Mouse (Mus musculus) lung, adult 2 months (tissue): ENCODE measurements around the gene Fbxo46. TPM values are rescaled to one million over a fixed set of nuclear protein-coding genes. Genes with fewer than 3 reads are reported as not detected.
A peak's percentile ranks its signal among the peaks of the same experiment; 100 is the strongest.
"Not testable (repeated sequence)": the region's sequence is repeated elsewhere in the genome, so short reads cannot be mapped to it uniquely, and the experiment has no call there.

ENCODE experiments used
- DNase-seq: peaks from one replicate; pipeline ENCODE4 v3.0.0; 2022
- H3K4me1 ChIP-seq: fragments of 200-500 bp; 2 replicates; pipeline ENCODE4 v1.6.1; 2011; ENCODE audit warnings: low read length; ENCODE audit not compliant: control insufficient read depth, insufficient read depth
- H3K4me3 ChIP-seq: fragments of 200-500 bp; replicated peaks from 2 replicates; pipeline ENCODE3; 2011; ENCODE audit warnings: low read depth, mild to moderate bottlenecking, control low read depth, low read length; ENCODE audit errors: extremely low read depth
- CTCF ChIP-seq: fragments of 200-500 bp; IDR thresholded peaks from 2 replicates; pipeline ENCODE4 v1.5.1; 2011; ENCODE audit warnings: mild to moderate bottlenecking, low read length, control low read depth; ENCODE audit not compliant: insufficient read depth
- POLR2A ChIP-seq: fragments of 200-500 bp; IDR thresholded peaks from 2 replicates; pipeline ENCODE4 v1.6.1; 2011; ENCODE audit warnings: low read depth, mild to moderate bottlenecking, control low read depth, low read length, borderline replicate concordance; ENCODE audit errors: extremely low read depth
- WGBS: fragments of 180-500 bp; shearing (Covaris S2); methylation state at CpG from one replicate; pipeline ENCODE4 v1.1.7; 2018; 5-methylcytosine and 5-hydroxymethylcytosine counted together
- polyA plus RNA-seq: library from polyadenylated mRNA; depleted of rRNA; stranded (reverse); fragments of >200 nt; gene quantifications from 2 replicates; pipeline ENCODE4 v1.2.3, GENCODE M21; 2012

The Fbxo46 gene
- polyA plus RNA-seq, 1 experiment = 10.7 TPM

DNA sequence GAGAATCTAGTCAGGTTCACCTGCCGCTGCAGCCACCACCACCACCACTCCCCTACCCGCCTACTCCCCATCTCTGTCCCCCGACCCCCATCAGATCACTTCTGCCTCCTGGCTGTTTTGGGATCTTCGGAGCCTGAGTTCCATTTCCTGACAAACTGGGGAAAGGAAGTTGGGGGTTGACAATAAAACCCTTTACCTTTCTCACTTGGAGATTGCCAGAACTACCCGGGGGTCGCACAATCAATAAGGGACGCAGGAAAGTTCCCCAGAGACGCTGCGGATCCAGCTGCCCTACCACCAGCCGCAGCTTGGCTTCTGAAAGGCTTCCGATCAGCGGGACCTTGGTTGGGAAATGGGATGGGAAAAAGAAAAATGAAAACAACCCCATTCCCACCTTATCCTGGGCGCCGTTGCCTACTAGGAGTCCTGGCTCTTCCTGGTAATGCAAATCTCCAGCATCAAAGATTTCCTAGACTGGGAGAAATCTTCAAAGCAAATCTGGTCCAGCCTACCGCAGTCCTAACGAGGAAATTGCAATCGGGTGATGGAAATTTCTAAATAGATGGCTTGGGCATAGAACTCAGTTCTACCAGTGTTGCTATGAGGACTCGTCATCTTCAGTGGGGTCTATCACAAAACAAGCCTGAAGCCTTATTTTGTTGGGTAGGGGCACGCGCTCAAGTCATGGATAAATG, 28.7 kb downstream of the Fbxo46 start:
- TF ChIP-seq POLR2A (no peak), CTCF (no peak)
- no peak for DNase-seq
- Histone ChIP-seq H3K4me1 (peaks cover 4% of the 10 kb centered on the region; the same call in 1 of the 2 replicates), H3K4me3 (peak overlapping the region; percentile 79)
- 7% methylated on average over 20 of the region's 20 CpGs for WGBS

DNA sequence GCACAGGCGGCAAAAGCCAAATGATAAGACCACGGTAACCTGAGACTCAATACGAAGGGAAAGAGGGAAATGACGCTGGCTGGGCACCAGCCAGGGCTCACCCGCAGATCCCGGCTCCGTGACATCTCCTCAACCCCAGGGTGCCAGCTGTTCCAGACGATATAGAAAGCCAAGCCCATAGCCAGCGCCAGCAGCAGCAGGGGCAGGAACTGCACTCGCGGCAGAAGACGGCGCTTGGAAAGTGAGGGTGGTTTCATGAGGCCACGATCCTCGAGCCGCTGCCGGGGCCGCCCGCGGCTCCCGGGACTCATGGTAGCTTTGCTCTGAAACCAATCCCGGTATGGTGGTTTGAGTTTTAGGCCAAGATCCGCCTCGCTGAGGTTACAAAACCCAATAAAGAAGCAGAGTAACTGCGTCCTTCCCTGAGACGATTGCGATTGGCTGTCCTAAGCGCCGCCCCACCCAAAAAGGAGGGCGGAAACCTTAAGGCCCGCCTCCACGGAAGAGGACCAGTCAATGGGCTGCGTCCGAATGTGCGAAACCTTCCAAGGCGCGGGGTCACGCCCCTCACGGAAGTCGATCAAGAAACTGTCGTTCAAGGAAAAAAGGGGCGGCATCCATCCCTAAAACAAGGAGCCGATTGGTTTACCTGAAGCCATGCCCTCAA, 29.3 kb downstream of the Fbxo46 start, which contains the start of gene Qpctl:
Gene Qpctl (minus strand): TSS at position 417 of the 667 bp plus-strand sequence.
- peak; percentile 97 for DNase-seq
- Histone ChIP-seq H3K4me3 (peak within 1 kb of the TSS; percentile 94), H3K4me1 (peaks cover 4% of the 10 kb centered on the region; the same call in 1 of the 2 replicates)
- WGBS = under 1% methylated on average over 43 of the region's 43 CpGs
- peak; percentile 48; the same call in 1 of the 2 replicates for TF ChIP-seq POLR2A
- TF ChIP-seq CTCF = no peak

- H3K4me1 ChIP-seq = peaks cover 4% of the 10 kb centered on the region; the same call in 1 of the 2 replicates
- TF ChIP-seq CTCF (no peak), POLR2A (peak; percentile 73; the same call in 1 of the 2 replicates)
- WGBS = under 1% methylated on average over 24 of the region's 24 CpGs
- peak within 1 kb of the TSS; percentile 94 for H3K4me3 ChIP-seq
- peak; percentile 96 for DNase-seq
These were observed 30.0 kb downstream of the Fbxo46 start, which contains the start of gene Snrpd2 for GRCm38 (mm10) chr7:19149626-19150025. Gene Snrpd2 (plus strand): TSS chr7:19149722.

DNA sequence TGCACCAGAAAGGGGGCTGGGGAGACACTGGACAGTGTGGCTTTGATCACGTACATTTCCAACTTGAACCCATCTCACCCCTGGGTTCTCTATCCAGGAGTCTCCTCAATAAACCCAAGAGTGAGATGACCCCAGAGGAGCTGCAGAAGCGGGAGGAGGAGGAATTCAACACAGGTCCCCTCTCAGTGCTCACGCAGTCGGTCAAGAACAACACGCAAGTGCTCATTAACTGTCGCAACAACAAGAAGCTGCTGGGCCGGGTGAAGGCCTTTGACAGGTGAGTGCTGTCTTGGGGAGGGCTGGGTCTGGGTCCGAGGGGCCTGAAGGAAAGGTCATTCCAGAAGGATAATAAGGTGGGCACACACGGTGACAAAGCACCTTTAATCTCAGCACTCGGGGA, 31.5 kb downstream of the Fbxo46 start:
- not testable (repeated sequence) for H3K4me1 ChIP-seq, H3K4me3 ChIP-seq, DNase-seq
- WGBS = 84% methylated on average over 10 of the region's 10 CpGs

DNA sequence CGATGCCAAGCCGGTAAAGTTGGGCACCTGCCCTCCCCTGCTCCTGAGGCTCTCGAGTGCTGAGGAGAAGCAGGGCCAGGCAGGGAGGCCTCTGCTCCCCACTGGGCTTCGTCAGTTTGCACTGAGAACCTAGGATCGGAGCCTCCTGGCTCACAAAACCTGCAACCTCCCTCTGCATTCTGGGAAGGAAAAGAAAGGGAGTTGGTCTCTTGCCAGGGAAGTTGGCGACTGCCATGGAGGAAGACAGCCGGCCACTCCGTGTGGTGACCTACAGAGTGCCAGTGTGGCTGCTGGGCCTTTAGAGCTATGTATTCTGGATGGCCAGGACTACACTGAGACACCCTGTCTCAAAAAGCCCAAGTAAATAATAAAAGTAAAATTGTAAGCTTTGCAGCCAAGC, 35.1 kb downstream of the Fbxo46 start:
- WGBS = 73% methylated on average over 8 of the region's 8 CpGs
- no peak for TF ChIP-seq CTCF
- TF ChIP-seq POLR2A = no peak
- H3K4me3 ChIP-seq = no peak overlapping the region
- DNase-seq = no peak
- no peaks in the 10 kb centered on the region; the same call in none of the 2 replicates for H3K4me1 ChIP-seq

GRCm38 (mm10) chr7:19155825-19156475, 36.3 kb downstream of the Fbxo46 start:
- 67% methylated on average over 13 of the region's 13 CpGs for WGBS
- H3K4me1 ChIP-seq = no peaks in the 10 kb centered on the region; the same call in none of the 2 replicates
- H3K4me3 ChIP-seq = no peak overlapping the region
- no peak for TF ChIP-seq POLR2A
- TF ChIP-seq CTCF = no peak
- no peak for DNase-seq

GRCm38 (mm10) chr7:19157160-19157800, 37.6 kb downstream of the Fbxo46 start:
- Histone ChIP-seq H3K4me1 (no peaks in the 10 kb centered on the region; the same call in none of the 2 replicates), H3K4me3 (no peak overlapping the region)
- 5% methylated on average over 30 of the region's 30 CpGs for WGBS
- peak; percentile 90 for DNase-seq
- TF ChIP-seq CTCF = peak; percentile 65
- TF ChIP-seq POLR2A = no peak

GRCm38 (mm10) chr7:19158601-19159000, 38.9 kb downstream of the Fbxo46 start:
- TF ChIP-seq POLR2A (no peak), CTCF (no peak)
- WGBS = 69% methylated on average over 11 of the region's 11 CpGs

GRCm38 (mm10) chr7:19159411-19159810, 39.8 kb downstream of the Fbxo46 start:
- no peak overlapping the region for H3K4me3 ChIP-seq
- 22% methylated on average over 18 of the region's 18 CpGs for WGBS
- DNase-seq = no peak
- TF ChIP-seq POLR2A = no peak
- no peak for TF ChIP-seq CTCF
- H3K4me1 ChIP-seq = no peaks in the 10 kb centered on the region; the same call in none of the 2 replicates

More at GRCm38 (mm10) chr7:19158601-19159000, 38.9 kb downstream of the Fbxo46 start:
- no peak overlapping the region for H3K4me3 ChIP-seq
- H3K4me1 ChIP-seq = no peaks in the 10 kb centered on the region; the same call in none of the 2 replicates
- DNase-seq = no peak
